Mouse (Mus musculus): ENCODE results near the gene Mprip. TPM values are rescaled to one million over a fixed set of nuclear protein-coding genes. Genes with fewer than 3 reads are reported as not detected.

Mprip gene
- polyA plus RNA-seq, 1 experiment from 2014 or later: 111 TPM

- peak overlapping the region; percentile 42 for H3K4me3 ChIP-seq
- peaks cover 3% of the 10 kb centered on the region for H3K36me3 ChIP-seq
- 31% methylated on average over 15 of the region's 15 CpGs for WGBS
- peak; percentile 27; the same call in 1 of the 2 replicates for ATAC-seq (ENCODE audit: borderline replicate concordance, extremely low read depth, low FRiP score, low TSS enrichment)
- peak overlapping the region; percentile 47 for H3K9ac ChIP-seq
- no peaks in the 10 kb centered on the region for H3K9me3 ChIP-seq
- peak overlapping the region; percentile 93 for H3K4me2 ChIP-seq
- H3K4me1 ChIP-seq: peaks cover 21% of the 10 kb centered on the region
- H3K27me3 ChIP-seq: no peaks in the 10 kb centered on the region
- peak overlapping the region; percentile 42 for H3K27ac ChIP-seq
Observed at GRCm38 (mm10) chr11:59786444-59787198, 125.5 kb downstream of the Mprip start.

DNA sequence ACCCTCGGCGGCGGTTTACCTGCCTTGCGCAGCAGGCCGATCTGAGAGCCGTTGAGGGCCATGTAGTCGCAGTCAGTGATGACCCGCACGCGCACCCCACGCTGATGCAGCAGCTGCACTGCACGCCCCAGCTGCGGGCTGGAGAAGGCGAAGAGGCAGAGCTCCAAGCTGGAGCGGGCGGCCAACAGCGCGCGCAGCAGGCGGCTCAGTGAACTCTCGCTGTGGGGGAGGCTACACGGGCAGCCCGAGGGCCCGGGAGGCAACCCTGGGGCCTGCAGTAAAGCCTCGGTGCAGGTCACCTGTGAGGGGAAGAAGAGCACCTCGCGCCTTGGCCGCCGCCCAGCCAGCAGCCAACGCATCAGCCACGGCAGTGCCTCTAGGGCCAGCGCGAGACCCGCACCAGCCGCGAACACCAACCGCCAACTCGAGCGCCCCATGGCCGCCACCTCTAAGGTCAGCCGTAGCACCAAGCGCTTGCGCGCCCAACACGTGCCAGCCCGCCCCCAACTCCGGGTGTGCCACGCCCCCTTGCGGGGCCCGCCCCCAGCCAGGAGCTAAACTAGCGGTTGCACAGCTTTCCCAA lies 126.2 kb downstream of the Mprip start, which contains the start of gene Pld6:
Gene Pld6 (minus strand): TSS at position 447 of the 583 bp plus-strand sequence.
- peak within 1 kb of the TSS; percentile 47 for H3K9ac ChIP-seq
- 2% methylated on average over 49 of the region's 51 CpGs for WGBS
- ATAC-seq (ENCODE audit: borderline replicate concordance, extremely low read depth, low FRiP score, low TSS enrichment): peak; percentile 68
- H3K4me2 ChIP-seq: peak within 1 kb of the TSS; percentile 93
- H3K36me3 ChIP-seq: peaks cover 10% of the 10 kb centered on the region
- peak within 1 kb of the TSS; percentile 42 for H3K4me3 ChIP-seq
- H3K9me3 ChIP-seq: no peaks in the 10 kb centered on the region
- H3K27me3 ChIP-seq: no peaks in the 10 kb centered on the region
- peaks cover 21% of the 10 kb centered on the region for H3K4me1 ChIP-seq
- peak within 1 kb of the TSS; percentile 42 for H3K27ac ChIP-seq

DNA sequence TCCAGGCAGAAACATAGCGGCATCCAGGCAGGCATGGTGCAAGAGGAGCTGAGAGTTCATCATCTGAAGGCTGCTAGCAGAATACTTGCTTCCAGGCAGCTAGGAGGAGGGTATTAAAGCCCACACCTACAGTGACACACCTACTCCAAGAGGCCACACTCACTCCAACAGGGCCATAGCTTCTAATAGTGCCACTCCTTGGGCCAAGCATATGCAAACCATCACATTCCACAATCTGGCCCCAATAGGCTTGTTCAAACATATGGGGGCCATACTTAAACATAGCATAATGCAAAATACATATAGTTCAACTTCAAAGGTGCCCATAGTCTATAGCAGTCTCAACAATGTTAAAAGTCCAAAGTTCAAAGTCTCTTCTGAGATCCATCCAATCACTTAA lies 128.2 kb downstream of the Mprip start:
- no peak overlapping the region for H3K4me3 ChIP-seq
- no peak overlapping the region for H3K9ac ChIP-seq
- WGBS: 88% methylated on average over 1 of the region's 1 CpGs
- H3K9me3 ChIP-seq: no peaks in the 10 kb centered on the region
- no peaks in the 10 kb centered on the region for H3K27me3 ChIP-seq
- peaks cover 20% of the 10 kb centered on the region for H3K36me3 ChIP-seq
- ATAC-seq (ENCODE audit: borderline replicate concordance, extremely low read depth, low FRiP score, low TSS enrichment): no peak
- peaks cover 24% of the 10 kb centered on the region for H3K4me1 ChIP-seq
- H3K27ac ChIP-seq: no peak overlapping the region
- no peak overlapping the region for H3K4me2 ChIP-seq

DNA sequence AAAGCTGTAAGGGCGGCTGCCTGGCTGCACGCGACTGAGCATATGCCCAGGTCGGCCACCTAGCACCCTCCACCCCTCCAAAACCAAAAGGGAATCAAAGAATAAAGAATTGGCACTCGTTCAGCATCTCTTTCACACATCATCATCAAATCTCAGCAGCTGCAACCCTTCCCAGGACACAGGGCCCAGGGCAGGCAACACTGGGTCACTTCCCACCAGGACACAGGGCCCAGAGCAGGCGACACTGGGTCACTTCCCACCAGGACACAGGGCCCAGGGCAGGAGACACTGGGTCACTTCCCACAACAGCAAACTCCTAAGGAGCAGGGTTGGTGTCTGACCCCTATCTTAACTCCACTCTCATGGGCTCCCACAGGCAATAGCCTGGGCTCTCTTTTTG lies 132.3 kb downstream of the Mprip start:
- H3K27ac ChIP-seq: no peak overlapping the region
- H3K4me1 ChIP-seq: peaks cover 4% of the 10 kb centered on the region; the same call in 1 of the 2 replicates
- H3K4me2 ChIP-seq: no peak overlapping the region
- H3K9me3 ChIP-seq: no peaks in the 10 kb centered on the region
- no peak overlapping the region for H3K9ac ChIP-seq
- no peak for ATAC-seq (ENCODE audit: borderline replicate concordance, extremely low read depth, low FRiP score, low TSS enrichment)
- WGBS: 61% methylated on average over 6 of the region's 6 CpGs
- H3K27me3 ChIP-seq: no peaks in the 10 kb centered on the region
- H3K4me3 ChIP-seq: no peak overlapping the region
- H3K36me3 ChIP-seq: peaks cover 52% of the 10 kb centered on the region

- H3K4me2 ChIP-seq: no peak overlapping the region
- WGBS: 94% methylated on average over 10 of the region's 10 CpGs
- H3K4me1 ChIP-seq: no peaks in the 10 kb centered on the region
- H3K27ac ChIP-seq: no peak overlapping the region
- no peak overlapping the region for H3K4me3 ChIP-seq
- ATAC-seq (ENCODE audit: borderline replicate concordance, extremely low read depth, low FRiP score, low TSS enrichment): no peak
- no peaks in the 10 kb centered on the region for H3K27me3 ChIP-seq
- no peak overlapping the region for H3K9ac ChIP-seq
- H3K9me3 ChIP-seq: no peaks in the 10 kb centered on the region
- peaks cover 80% of the 10 kb centered on the region for H3K36me3 ChIP-seq
Observed at GRCm38 (mm10) chr11:59800412-59800811, 139.3 kb downstream of the Mprip start.

DNA sequence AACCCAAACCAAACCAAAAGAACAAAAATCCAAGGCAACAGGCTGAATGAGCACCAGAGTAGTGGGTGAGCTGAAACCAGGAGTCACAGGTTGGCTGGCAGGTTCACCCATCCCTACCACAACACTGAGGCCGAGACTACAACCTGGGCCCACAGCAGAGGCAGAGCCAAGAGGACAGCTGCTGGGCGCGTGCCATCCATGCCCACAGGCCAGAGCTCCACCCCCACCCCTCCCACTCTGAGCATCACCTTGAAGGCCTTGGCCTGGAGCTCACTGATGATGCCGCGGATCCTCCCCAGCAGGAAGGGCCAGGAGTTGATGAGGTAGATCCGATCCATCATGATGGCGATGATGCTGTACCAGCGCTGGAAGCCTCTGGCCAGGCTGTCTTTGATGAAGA lies 140.8 kb downstream of the Mprip start:
- no peaks in the 10 kb centered on the region for H3K27me3 ChIP-seq
- no peaks in the 10 kb centered on the region for H3K9me3 ChIP-seq
- H3K4me2 ChIP-seq: no peak overlapping the region
- no peaks in the 10 kb centered on the region for H3K4me1 ChIP-seq
- no peak overlapping the region for H3K9ac ChIP-seq
- H3K27ac ChIP-seq: no peak overlapping the region
- H3K36me3 ChIP-seq: peaks cover 77% of the 10 kb centered on the region
- WGBS: 96% methylated on average over 8 of the region's 8 CpGs
- no peak overlapping the region for H3K4me3 ChIP-seq
- ATAC-seq (ENCODE audit: borderline replicate concordance, extremely low read depth, low FRiP score, low TSS enrichment): no peak

- no peak overlapping the region for H3K9ac ChIP-seq
- peaks cover 74% of the 10 kb centered on the region for H3K36me3 ChIP-seq
- H3K4me2 ChIP-seq: no peak overlapping the region
- no peak overlapping the region for H3K4me3 ChIP-seq
- H3K27ac ChIP-seq: no peak overlapping the region
- WGBS: 83% methylated on average over 14 of the region's 14 CpGs
- no peaks in the 10 kb centered on the region for H3K27me3 ChIP-seq
- peaks cover 6% of the 10 kb centered on the region for H3K4me1 ChIP-seq
- ATAC-seq (ENCODE audit: borderline replicate concordance, extremely low read depth, low FRiP score, low TSS enrichment): no peak
- no peaks in the 10 kb centered on the region for H3K9me3 ChIP-seq
Observed at GRCm38 (mm10) chr11:59803516-59803915, 142.4 kb downstream of the Mprip start.

- Histone ChIP-seq H3K36me3 (peaks cover 66% of the 10 kb centered on the region), H3K9ac (no peak overlapping the region), H3K27ac (no peak overlapping the region), H3K4me2 (no peak overlapping the region), H3K4me3 (no peak overlapping the region), H3K4me1 (peaks cover 13% of the 10 kb centered on the region), H3K9me3 (no peaks in the 10 kb centered on the region), H3K27me3 (no peaks in the 10 kb centered on the region)
- ATAC-seq (ENCODE audit: borderline replicate concordance, extremely low read depth, low FRiP score, low TSS enrichment): no peak
- WGBS: 90% methylated on average over 22 of the region's 22 CpGs
Observed at GRCm38 (mm10) chr11:59804409-59805110, 143.5 kb downstream of the Mprip start.

GRCm38 (mm10) chr11:59805256-59805655 lies 144.2 kb downstream of the Mprip start:
- no peak overlapping the region for H3K4me2 ChIP-seq
- 87% methylated on average over 1 of the region's 1 CpGs for WGBS
- no peak for ATAC-seq (ENCODE audit: borderline replicate concordance, extremely low read depth, low FRiP score, low TSS enrichment)

DNA sequence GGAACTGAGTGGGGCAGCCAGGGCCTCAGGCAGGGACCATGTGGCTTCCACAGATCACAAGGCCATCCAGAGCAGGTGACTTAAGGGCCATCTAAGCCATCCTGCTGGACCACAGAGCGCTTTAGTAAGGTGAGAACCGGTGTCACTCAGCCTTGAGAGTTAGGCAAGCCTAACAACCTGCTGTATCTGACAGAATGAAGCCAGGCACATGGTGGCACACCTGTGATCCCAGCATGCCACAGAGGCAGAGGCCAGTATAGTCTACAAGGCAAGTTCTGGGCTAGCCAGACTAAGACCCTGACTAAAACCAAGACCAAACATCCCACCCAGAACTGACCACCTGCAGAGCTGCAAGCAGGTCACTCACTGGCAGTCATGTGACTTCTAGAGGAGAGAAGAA lies 144.6 kb downstream of the Mprip start:
- H3K4me3 ChIP-seq: no peak overlapping the region
- H3K9ac ChIP-seq: no peak overlapping the region
- peaks cover 56% of the 10 kb centered on the region for H3K36me3 ChIP-seq
- H3K27ac ChIP-seq: no peak overlapping the region
- 96% methylated on average over 2 of the region's 2 CpGs for whole genome bisulfite sequencing
- peaks cover 15% of the 10 kb centered on the region for H3K4me1 ChIP-seq
- no peak for ATAC-seq (ENCODE audit: borderline replicate concordance, extremely low read depth, low FRiP score, low TSS enrichment)
- H3K4me2 ChIP-seq: no peak overlapping the region
- H3K9me3 ChIP-seq: no peaks in the 10 kb centered on the region
- no peaks in the 10 kb centered on the region for H3K27me3 ChIP-seq

More at GRCm38 (mm10) chr11:59805256-59805655, 144.2 kb downstream of the Mprip start:
- Histone ChIP-seq H3K27me3 (no peaks in the 10 kb centered on the region), H3K9ac (no peak overlapping the region), H3K27ac (no peak overlapping the region), H3K9me3 (no peaks in the 10 kb centered on the region), H3K36me3 (peaks cover 59% of the 10 kb centered on the region), H3K4me3 (no peak overlapping the region), H3K4me1 (peaks cover 13% of the 10 kb centered on the region)

GRCm38 (mm10) chr11:59808170-59808960 lies 147.3 kb downstream of the Mprip start:
- peak overlapping the region; percentile 51 for H3K27ac ChIP-seq
- peak overlapping the region; percentile 33; the same call in 1 of the 2 replicates for H3K9ac ChIP-seq
- peak overlapping the region; percentile 91 for H3K4me3 ChIP-seq
- peaks cover 30% of the 10 kb centered on the region for H3K36me3 ChIP-seq
- H3K9me3 ChIP-seq: no peaks in the 10 kb centered on the region
- WGBS: 48% methylated on average over 14 of the region's 14 CpGs
- no peak for ATAC-seq (ENCODE audit: borderline replicate concordance, extremely low read depth, low FRiP score, low TSS enrichment)
- no peaks in the 10 kb centered on the region for H3K27me3 ChIP-seq
- H3K4me2 ChIP-seq: peak overlapping the region; percentile 92
- H3K4me1 ChIP-seq: peaks cover 18% of the 10 kb centered on the region

Data from lung, embryonic 15.5 days (tissue).